Mouse (Mus musculus): Measurements from ENCODE around the gene Prkcb. TPM values are rescaled to one million over a fixed set of nuclear protein-coding genes. Genes with fewer than 3 reads are reported as not detected.

Prkcb gene
- polyA plus RNA-seq, 1 experiment from 2014 or later: 14.3 TPM

GRCm38 (mm10) chr7:122597313-122597712 is 308.8 kb downstream of the Prkcb start:
- no peak overlapping the region for H3K27ac ChIP-seq
- no peak overlapping the region for H3K4me3 ChIP-seq
- H3K4me1 ChIP-seq: peaks cover 15% of the 10 kb centered on the region; the same call in 1 of the 2 replicates
- H3K9me3 ChIP-seq: no peaks in the 10 kb centered on the region
- WGBS: 73% methylated on average over 7 of the region's 7 CpGs
- no peaks in the 10 kb centered on the region; the same call in 1 of the 2 replicates for H3K27me3 ChIP-seq (ENCODE audit: insufficient read depth, poor library complexity, severe bottlenecking)
- H3K36me3 ChIP-seq: no peaks in the 10 kb centered on the region
- DNase-seq (ENCODE audit: low spot score): no peak

- 71% methylated on average over 7 of the region's 7 CpGs for WGBS
- no peak overlapping the region for H3K4me3 ChIP-seq
- H3K36me3 ChIP-seq: no peaks in the 10 kb centered on the region
These were observed 312.3 kb downstream of the Prkcb start for GRCm38 (mm10) chr7:122600856-122601255.

GRCm38 (mm10) chr7:122605066-122605465 is 316.5 kb downstream of the Prkcb start:
- Histone ChIP-seq H3K27me3 (ENCODE audit: insufficient read depth, poor library complexity, severe bottlenecking) (no peaks in the 10 kb centered on the region), H3K9me3 (no peaks in the 10 kb centered on the region), H3K4me3 (no peak overlapping the region), H3K36me3 (no peaks in the 10 kb centered on the region), H3K27ac (no peak overlapping the region), H3K4me1 (peaks cover 8% of the 10 kb centered on the region; the same call in 1 of the 2 replicates)
- WGBS: 83% methylated on average over 5 of the region's 5 CpGs
- DNase-seq (ENCODE audit: low spot score): no peak

More at GRCm38 (mm10) chr7:122600856-122601255, 312.3 kb downstream of the Prkcb start:
- Histone ChIP-seq H3K9me3 (no peaks in the 10 kb centered on the region), H3K27ac (no peak overlapping the region), H3K27me3 (ENCODE audit: insufficient read depth, poor library complexity, severe bottlenecking) (no peaks in the 10 kb centered on the region; the same call in 1 of the 2 replicates), H3K4me1 (peaks cover 12% of the 10 kb centered on the region; the same call in 1 of the 2 replicates)
- DNase-seq (ENCODE audit: low spot score): no peak

GRCm38 (mm10) chr7:122609420-122609819 is 320.9 kb downstream of the Prkcb start:
- H3K36me3 ChIP-seq: no peaks in the 10 kb centered on the region
- H3K27me3 ChIP-seq (ENCODE audit: insufficient read depth, poor library complexity, severe bottlenecking): no peaks in the 10 kb centered on the region
- no peaks in the 10 kb centered on the region for H3K9me3 ChIP-seq
- H3K4me1 ChIP-seq: no peaks in the 10 kb centered on the region
- H3K4me3 ChIP-seq: no peak overlapping the region
- 59% methylated on average over 4 of the region's 4 CpGs for WGBS
- H3K27ac ChIP-seq: no peak overlapping the region
- DNase-seq (ENCODE audit: low spot score): no peak

GRCm38 (mm10) chr7:122610161-122610560 is 321.6 kb downstream of the Prkcb start:
- Histone ChIP-seq H3K9me3 (no peaks in the 10 kb centered on the region), H3K36me3 (no peaks in the 10 kb centered on the region), H3K4me3 (no peak overlapping the region), H3K27ac (no peak overlapping the region), H3K4me1 (no peaks in the 10 kb centered on the region), H3K27me3 (ENCODE audit: insufficient read depth, poor library complexity, severe bottlenecking) (no peaks in the 10 kb centered on the region)
- WGBS: 71% methylated on average over 7 of the region's 7 CpGs
- DNase-seq (ENCODE audit: low spot score): no peak

GRCm38 (mm10) chr7:122613876-122614275 is 325.3 kb downstream of the Prkcb start:
- H3K27me3 ChIP-seq (ENCODE audit: insufficient read depth, poor library complexity, severe bottlenecking): no peaks in the 10 kb centered on the region
- 63% methylated on average over 4 of the region's 4 CpGs for WGBS
- DNase-seq (ENCODE audit: low spot score): no peak
- no peaks in the 10 kb centered on the region for H3K4me1 ChIP-seq
- no peak overlapping the region for H3K27ac ChIP-seq
- H3K36me3 ChIP-seq: no peaks in the 10 kb centered on the region
- no peak overlapping the region for H3K4me3 ChIP-seq
- no peaks in the 10 kb centered on the region for H3K9me3 ChIP-seq

GRCm38 (mm10) chr7:122622125-122622774 is 333.7 kb downstream of the Prkcb start:
- 33% methylated on average over 9 of the region's 9 CpGs for WGBS
- Histone ChIP-seq H3K27ac (no peak overlapping the region), H3K4me3 (no peak overlapping the region), H3K36me3 (no peaks in the 10 kb centered on the region), H3K9me3 (no peaks in the 10 kb centered on the region), H3K4me1 (peaks cover 11% of the 10 kb centered on the region), H3K27me3 (ENCODE audit: insufficient read depth, poor library complexity, severe bottlenecking) (no peaks in the 10 kb centered on the region)
- DNase-seq (ENCODE audit: low spot score): no peak

- no peaks in the 10 kb centered on the region for H3K27me3 ChIP-seq (ENCODE audit: insufficient read depth, poor library complexity, severe bottlenecking)
- WGBS: 68% methylated on average over 1 of the region's 1 CpGs
- no peak overlapping the region for H3K4me3 ChIP-seq
- H3K27ac ChIP-seq: no peak overlapping the region
- H3K36me3 ChIP-seq: no peaks in the 10 kb centered on the region
- peaks cover 11% of the 10 kb centered on the region for H3K4me1 ChIP-seq
- DNase-seq (ENCODE audit: low spot score): no peak
- H3K9me3 ChIP-seq: no peaks in the 10 kb centered on the region
These were observed 335.2 kb downstream of the Prkcb start for GRCm38 (mm10) chr7:122623753-122624152.

GRCm38 (mm10) chr7:122628050-122628449 is 339.5 kb downstream of the Prkcb start:
- Histone ChIP-seq H3K4me3 (no peak overlapping the region), H3K27ac (no peak overlapping the region), H3K4me1 (no peaks in the 10 kb centered on the region), H3K27me3 (ENCODE audit: insufficient read depth, poor library complexity, severe bottlenecking) (no peaks in the 10 kb centered on the region), H3K9me3 (no peaks in the 10 kb centered on the region), H3K36me3 (no peaks in the 10 kb centered on the region)
- 86% methylated on average over 5 of the region's 5 CpGs for WGBS
- no peak for DNase-seq (ENCODE audit: low spot score)

GRCm38 (mm10) chr7:122630386-122630785 is 341.8 kb downstream of the Prkcb start:
- H3K36me3 ChIP-seq: no peaks in the 10 kb centered on the region
- 74% methylated on average over 2 of the region's 2 CpGs for WGBS
- H3K4me1 ChIP-seq: no peaks in the 10 kb centered on the region
- H3K9me3 ChIP-seq: no peaks in the 10 kb centered on the region
- no peak overlapping the region for H3K27ac ChIP-seq
- H3K27me3 ChIP-seq (ENCODE audit: insufficient read depth, poor library complexity, severe bottlenecking): no peaks in the 10 kb centered on the region
- no peak overlapping the region for H3K4me3 ChIP-seq
- no peak for DNase-seq (ENCODE audit: low spot score)

- no peaks in the 10 kb centered on the region for H3K4me1 ChIP-seq
- H3K9me3 ChIP-seq: no peaks in the 10 kb centered on the region
- no peak overlapping the region for H3K27ac ChIP-seq
- H3K4me3 ChIP-seq: no peak overlapping the region
- DNase-seq (ENCODE audit: low spot score): no peak
- no peaks in the 10 kb centered on the region for H3K36me3 ChIP-seq
- H3K27me3 ChIP-seq (ENCODE audit: insufficient read depth, poor library complexity, severe bottlenecking): no peaks in the 10 kb centered on the region
- WGBS: 65% methylated on average over 3 of the region's 3 CpGs
These were observed 342.6 kb downstream of the Prkcb start for GRCm38 (mm10) chr7:122631151-122631550.

GRCm38 (mm10) chr7:122632946-122633345 is 344.4 kb downstream of the Prkcb start:
- Histone ChIP-seq H3K4me1 (no peaks in the 10 kb centered on the region), H3K9me3 (no peaks in the 10 kb centered on the region), H3K36me3 (no peaks in the 10 kb centered on the region), H3K4me3 (no peak overlapping the region), H3K27ac (no peak overlapping the region), H3K27me3 (ENCODE audit: insufficient read depth, poor library complexity, severe bottlenecking) (no peaks in the 10 kb centered on the region)
- WGBS: 81% methylated on average over 5 of the region's 5 CpGs
- no peak for DNase-seq (ENCODE audit: low spot score)

- Histone ChIP-seq H3K9me3 (no peaks in the 10 kb centered on the region), H3K4me1 (no peaks in the 10 kb centered on the region), H3K4me3 (no peak overlapping the region), H3K36me3 (no peaks in the 10 kb centered on the region), H3K27ac (no peak overlapping the region), H3K27me3 (ENCODE audit: insufficient read depth, poor library complexity, severe bottlenecking) (no peaks in the 10 kb centered on the region)
- 89% methylated on average over 5 of the region's 5 CpGs for WGBS
- no peak for DNase-seq (ENCODE audit: low spot score)
These were observed 344.9 kb downstream of the Prkcb start for GRCm38 (mm10) chr7:122633463-122633862.

- WGBS: 85% methylated on average over 8 of the region's 8 CpGs
- H3K36me3 ChIP-seq: no peaks in the 10 kb centered on the region
- DNase-seq (ENCODE audit: low spot score): no peak
- H3K4me1 ChIP-seq: no peaks in the 10 kb centered on the region
- H3K4me3 ChIP-seq: no peak overlapping the region
- no peaks in the 10 kb centered on the region for H3K27me3 ChIP-seq (ENCODE audit: insufficient read depth, poor library complexity, severe bottlenecking)
- H3K27ac ChIP-seq: no peak overlapping the region
- H3K9me3 ChIP-seq: no peaks in the 10 kb centered on the region
These were observed 355.1 kb downstream of the Prkcb start for GRCm38 (mm10) chr7:122643676-122644075.

Data from heart, embryonic 10.5 days (tissue).